Mouse (Mus musculus): ENCODE measurements around the gene Glb1l3. TPM values are rescaled to one million over a fixed set of nuclear protein-coding genes. Genes with fewer than 3 reads are reported as not detected.
A peak's percentile ranks its signal among the peaks of the same experiment; 100 is the strongest.

The Glb1l3 gene
- polyA plus RNA-seq, 1 experiment: not detected

DNA sequence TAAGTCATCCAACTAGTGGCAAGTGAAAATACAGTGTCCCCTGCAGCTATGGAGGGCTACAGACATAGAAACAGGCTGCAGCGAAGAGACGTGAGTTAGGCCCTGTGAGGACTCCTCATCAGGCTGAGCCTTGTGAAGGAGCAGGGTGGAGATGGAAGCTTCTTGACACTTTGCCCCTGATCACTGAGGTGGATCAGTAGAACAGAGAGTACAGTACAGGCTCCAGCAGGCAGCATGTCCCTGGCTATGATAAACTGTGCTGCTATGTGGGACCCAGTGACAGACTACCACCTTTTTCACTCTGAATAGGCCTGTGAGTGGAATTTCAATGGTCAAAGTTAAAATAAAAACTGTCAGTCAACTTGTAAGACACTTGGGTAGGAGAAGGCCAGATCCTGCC is 60.3 kb downstream of the Glb1l3 start:
- Histone ChIP-seq H3K4me1 (ENCODE audit: control insufficient read depth, insufficient read depth, insufficient read length, low read length) (no peaks in the 10 kb centered on the region), H3K27ac (ENCODE audit: insufficient read depth, low read depth, low read length) (no peak overlapping the region), H3K27me3 (ENCODE audit: control insufficient read depth, insufficient read depth, low read length) (no peaks in the 10 kb centered on the region), H3K36me3 (ENCODE audit: control insufficient read depth, insufficient read depth, low read length) (no peaks in the 10 kb centered on the region), H3K4me3 (ENCODE audit: low read depth, low read length) (no peak overlapping the region)
- WGBS: 89% methylated on average over 2 of the region's 2 CpGs
- TF ChIP-seq CTCF (IDR thresholded peaks at IDR 0.05; ENCODE audit: extremely low read depth, insufficient read length, insufficient replicate concordance, low read depth, low read length) (no peak), POLR2A (IDR thresholded peaks at IDR 0.05; ENCODE audit: low read depth, low read length) (no peak)

DNA sequence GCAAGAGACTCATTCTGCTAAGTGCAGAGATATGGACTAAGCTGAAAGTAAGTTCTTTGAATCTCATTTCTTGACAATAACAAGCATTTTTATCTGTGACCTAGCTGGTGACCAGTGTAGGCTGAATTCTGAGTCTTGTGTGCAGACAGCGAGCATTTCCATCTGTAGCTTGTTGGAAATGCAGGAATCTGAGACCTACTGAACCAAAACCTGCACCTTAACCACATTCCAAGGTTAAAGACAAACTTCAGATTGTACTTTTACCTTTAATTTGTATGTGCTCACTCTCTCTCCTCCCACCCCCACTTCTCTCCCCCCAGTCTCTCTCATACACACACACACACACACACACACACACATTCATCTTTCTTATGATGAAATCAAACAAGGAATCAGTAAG is 62.0 kb downstream of the Glb1l3 start:
- WGBS: 64% methylated on average over 1 of the region's 1 CpGs
- no peak overlapping the region for H3K4me3 ChIP-seq (ENCODE audit: low read depth, low read length)
- no peaks in the 10 kb centered on the region for H3K36me3 ChIP-seq (ENCODE audit: control insufficient read depth, insufficient read depth, low read length)
- H3K27ac ChIP-seq (ENCODE audit: insufficient read depth, low read depth, low read length): no peak overlapping the region
- TF ChIP-seq CTCF (IDR thresholded peaks at IDR 0.05; ENCODE audit: extremely low read depth, insufficient read length, insufficient replicate concordance, low read depth, low read length): no peak
- TF ChIP-seq POLR2A (IDR thresholded peaks at IDR 0.05; ENCODE audit: low read depth, low read length): no peak
- H3K4me1 ChIP-seq (ENCODE audit: control insufficient read depth, insufficient read depth, insufficient read length, low read length): no peaks in the 10 kb centered on the region
- no peaks in the 10 kb centered on the region for H3K27me3 ChIP-seq (ENCODE audit: control insufficient read depth, insufficient read depth, low read length)

DNA sequence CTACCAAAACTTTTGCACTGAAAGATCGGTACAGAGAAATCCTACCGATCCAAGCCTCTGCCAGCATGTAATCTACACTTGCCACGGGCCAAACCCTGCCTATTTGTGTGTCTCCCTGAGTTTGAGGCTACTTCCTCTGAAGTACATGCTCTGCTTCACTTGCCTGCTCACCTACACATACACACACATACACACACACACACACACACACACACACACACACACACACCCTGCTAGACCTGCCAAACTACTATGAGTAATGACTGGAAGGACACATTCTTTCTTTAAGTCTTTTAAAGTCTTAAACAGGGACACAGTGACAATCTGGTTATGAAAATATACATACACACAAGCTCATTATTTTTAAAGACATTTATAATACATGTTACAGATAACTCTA is 62.5 kb downstream of the Glb1l3 start:
- TF ChIP-seq POLR2A (IDR thresholded peaks at IDR 0.05; ENCODE audit: low read depth, low read length): no peak
- no peak for TF ChIP-seq CTCF (IDR thresholded peaks at IDR 0.05; ENCODE audit: extremely low read depth, insufficient read length, insufficient replicate concordance, low read depth, low read length)
- no peak overlapping the region for H3K27ac ChIP-seq (ENCODE audit: insufficient read depth, low read depth, low read length)
- no peak overlapping the region for H3K4me3 ChIP-seq (ENCODE audit: low read depth, low read length)
- H3K27me3 ChIP-seq (ENCODE audit: control insufficient read depth, insufficient read depth, low read length): no peaks in the 10 kb centered on the region
- no peaks in the 10 kb centered on the region for H3K4me1 ChIP-seq (ENCODE audit: control insufficient read depth, insufficient read depth, insufficient read length, low read length)
- 74% methylated on average over 3 of the region's 3 CpGs for WGBS
- no peaks in the 10 kb centered on the region for H3K36me3 ChIP-seq (ENCODE audit: control insufficient read depth, insufficient read depth, low read length)

DNA sequence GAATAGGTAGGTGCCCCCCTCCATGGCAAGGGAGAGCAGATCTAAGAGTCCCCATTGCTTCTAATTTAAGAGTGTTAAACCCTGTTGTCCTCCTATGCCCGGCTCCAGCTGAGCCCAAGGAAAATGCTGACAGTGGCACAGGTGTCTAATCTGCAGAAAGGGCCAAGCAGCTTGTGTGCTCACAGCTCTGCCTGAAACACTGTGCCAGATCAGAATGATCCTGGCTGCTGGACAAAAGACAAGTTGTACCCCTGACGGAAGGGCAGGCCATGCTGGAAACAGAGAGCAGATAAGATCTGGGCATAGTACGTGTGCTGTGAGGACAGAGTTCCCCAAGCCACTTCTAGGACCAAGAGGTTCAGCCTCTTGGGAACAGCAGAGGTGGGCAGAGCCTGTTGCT is 67.9 kb downstream of the Glb1l3 start:
- Histone ChIP-seq H3K4me3 (ENCODE audit: low read depth, low read length) (no peak overlapping the region), H3K4me1 (ENCODE audit: control insufficient read depth, insufficient read depth, insufficient read length, low read length) (no peaks in the 10 kb centered on the region), H3K27me3 (ENCODE audit: control insufficient read depth, insufficient read depth, low read length) (no peaks in the 10 kb centered on the region), H3K27ac (ENCODE audit: insufficient read depth, low read depth, low read length) (no peak overlapping the region), H3K36me3 (ENCODE audit: control insufficient read depth, insufficient read depth, low read length) (no peaks in the 10 kb centered on the region)
- 50% methylated on average over 3 of the region's 3 CpGs for WGBS
- TF ChIP-seq CTCF (IDR thresholded peaks at IDR 0.05; ENCODE audit: extremely low read depth, insufficient read length, insufficient replicate concordance, low read depth, low read length) (no peak), POLR2A (IDR thresholded peaks at IDR 0.05; ENCODE audit: low read depth, low read length) (no peak)

DNA sequence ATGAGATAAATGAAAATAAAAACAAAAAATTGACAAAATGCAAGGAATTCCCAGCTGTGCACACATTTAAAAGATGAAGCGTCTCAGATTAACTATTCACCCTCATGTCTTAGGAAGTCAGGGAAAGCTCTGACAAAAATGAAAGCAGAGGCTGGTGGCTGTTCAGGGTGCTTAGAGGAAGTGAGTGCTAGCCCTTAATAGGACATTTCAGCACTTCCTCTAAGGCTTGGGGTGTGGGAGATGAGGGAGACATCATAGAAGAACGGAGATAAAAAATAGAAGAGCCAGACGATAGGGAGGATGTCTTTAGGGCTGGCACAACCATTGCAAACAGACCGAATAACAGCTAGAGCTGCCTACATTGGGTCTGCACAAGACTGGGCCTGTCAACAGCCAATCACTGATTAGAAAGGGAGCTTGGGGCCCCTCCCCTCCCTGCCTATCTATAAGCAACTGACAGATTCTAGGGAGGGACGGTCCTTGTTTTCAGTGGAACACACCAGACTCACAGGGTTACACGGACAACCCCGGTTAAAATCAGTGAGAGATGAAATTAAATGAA is 77.2 kb downstream of the Glb1l3 start:
- TF ChIP-seq POLR2A (IDR thresholded peaks at IDR 0.05; ENCODE audit: low read depth, low read length) (no peak), CTCF (IDR thresholded peaks at IDR 0.05; ENCODE audit: extremely low read depth, insufficient read length, insufficient replicate concordance, low read depth, low read length) (no peak)
- Histone ChIP-seq H3K4me3 (ENCODE audit: low read depth, low read length) (no peak overlapping the region), H3K27me3 (ENCODE audit: control insufficient read depth, insufficient read depth, low read length) (no peaks in the 10 kb centered on the region), H3K27ac (ENCODE audit: insufficient read depth, low read depth, low read length) (no peak overlapping the region), H3K4me1 (ENCODE audit: control insufficient read depth, insufficient read depth, insufficient read length, low read length) (no peaks in the 10 kb centered on the region), H3K36me3 (ENCODE audit: control insufficient read depth, insufficient read depth, low read length) (no peaks in the 10 kb centered on the region)
- WGBS: 56% methylated on average over 7 of the region's 7 CpGs

DNA sequence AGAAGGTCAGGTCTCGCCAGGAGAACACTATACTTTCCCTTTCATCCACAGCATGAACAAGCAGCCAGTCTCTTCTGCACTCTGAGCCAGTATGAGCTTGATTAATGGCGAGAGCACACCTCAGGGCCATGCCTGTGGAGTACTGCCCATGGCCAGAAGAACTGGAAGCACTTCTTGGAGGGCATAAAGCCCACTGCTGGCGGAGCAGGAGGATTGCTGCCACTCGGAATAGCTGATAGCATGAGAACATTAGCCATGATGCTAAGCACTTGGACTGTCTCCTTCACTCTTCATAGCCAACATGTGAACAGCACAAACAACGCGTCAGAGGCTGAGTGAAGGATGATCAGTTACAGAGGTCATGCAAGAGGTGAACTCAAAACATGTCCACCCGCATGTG is 82.3 kb downstream of the Glb1l3 start:
- Histone ChIP-seq H3K36me3 (ENCODE audit: control insufficient read depth, insufficient read depth, low read length) (no peaks in the 10 kb centered on the region), H3K4me3 (ENCODE audit: low read depth, low read length) (no peak overlapping the region), H3K27ac (ENCODE audit: insufficient read depth, low read depth, low read length) (no peak overlapping the region), H3K27me3 (ENCODE audit: control insufficient read depth, insufficient read depth, low read length) (no peaks in the 10 kb centered on the region), H3K4me1 (ENCODE audit: control insufficient read depth, insufficient read depth, insufficient read length, low read length) (no peaks in the 10 kb centered on the region)
- 76% methylated on average over 7 of the region's 7 CpGs for WGBS
- TF ChIP-seq POLR2A (IDR thresholded peaks at IDR 0.05; ENCODE audit: low read depth, low read length): no peak
- TF ChIP-seq CTCF (IDR thresholded peaks at IDR 0.05; ENCODE audit: extremely low read depth, insufficient read length, insufficient replicate concordance, low read depth, low read length): no peak

DNA sequence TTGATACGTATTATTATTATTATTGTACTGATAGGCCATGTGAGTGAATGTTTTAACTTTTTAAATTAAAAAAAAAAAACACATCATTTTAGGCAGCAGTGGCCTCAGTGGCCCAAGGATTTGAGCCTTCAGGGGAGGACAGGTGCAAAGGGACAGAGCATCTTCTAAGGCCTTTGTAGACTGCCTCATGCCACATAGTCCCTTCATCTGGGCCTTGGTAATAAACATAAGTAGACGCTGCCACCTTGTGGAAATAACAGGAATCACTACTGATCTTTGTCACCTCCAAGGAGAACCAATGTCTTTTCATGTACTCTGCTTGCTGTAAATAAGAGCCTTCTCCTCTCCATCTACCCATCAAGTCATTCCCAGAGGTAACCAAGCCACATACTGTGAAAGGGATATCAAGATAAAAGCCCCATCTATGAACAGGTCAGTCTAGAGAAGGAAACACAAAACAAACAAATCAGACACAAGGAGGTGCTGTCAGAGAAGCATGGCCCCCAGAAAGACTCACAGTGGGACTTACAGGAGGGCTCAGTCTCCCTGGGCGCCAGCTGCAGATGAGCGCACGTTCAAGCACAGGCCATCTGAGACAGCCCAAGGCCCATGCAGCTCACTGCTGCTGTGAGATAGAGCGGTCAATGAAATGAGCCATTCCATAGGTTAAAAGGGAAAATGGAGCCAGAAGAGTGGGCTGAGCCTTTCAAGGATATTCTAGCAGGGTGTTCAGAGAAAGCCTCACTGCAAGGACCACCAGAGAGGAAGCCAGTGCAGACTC is 84.4 kb downstream of the Glb1l3 start:
- H3K27ac ChIP-seq (ENCODE audit: insufficient read depth, low read depth, low read length): no peak overlapping the region
- no peaks in the 10 kb centered on the region for H3K36me3 ChIP-seq (ENCODE audit: control insufficient read depth, insufficient read depth, low read length)
- peak; percentile 29; the same call in 1 of the 2 replicates for TF ChIP-seq CTCF (IDR thresholded peaks at IDR 0.05; ENCODE audit: extremely low read depth, insufficient read length, insufficient replicate concordance, low read depth, low read length)
- no peak for TF ChIP-seq POLR2A (IDR thresholded peaks at IDR 0.05; ENCODE audit: low read depth, low read length)
- H3K4me1 ChIP-seq (ENCODE audit: control insufficient read depth, insufficient read depth, insufficient read length, low read length): no peaks in the 10 kb centered on the region
- 61% methylated on average over 6 of the region's 6 CpGs for WGBS
- H3K4me3 ChIP-seq (ENCODE audit: low read depth, low read length): no peak overlapping the region
- no peaks in the 10 kb centered on the region for H3K27me3 ChIP-seq (ENCODE audit: control insufficient read depth, insufficient read depth, low read length)
